Mouse (Mus musculus): ENCODE results near the gene Slc24a3. TPM values are rescaled to one million over a fixed set of nuclear protein-coding genes. Genes with fewer than 3 reads are reported as not detected.

Gene Slc24a3
- total RNA-seq, 2 experiments from 2014 or later: 0.33 to 1.8 TPM

- no peak for ATAC-seq (replicated peaks; ENCODE audit: low FRiP score, low TSS enrichment, poor library complexity, severe bottlenecking)
Measured at GRCm38 (mm10) chr2:145196043-145196442, 28.5 kb downstream of the Slc24a3 start.

- ATAC-seq (replicated peaks; ENCODE audit: low FRiP score, low TSS enrichment, poor library complexity, severe bottlenecking): no peak
Measured at GRCm38 (mm10) chr2:145196501-145197042, 29.0 kb downstream of the Slc24a3 start.

GRCm38 (mm10) chr2:145197076-145197475 lies 29.5 kb downstream of the Slc24a3 start:
- ATAC-seq (replicated peaks; ENCODE audit: low FRiP score, low TSS enrichment, poor library complexity, severe bottlenecking): no peak

GRCm38 (mm10) chr2:145213587-145213986 lies 46.0 kb downstream of the Slc24a3 start:
- no peak for ATAC-seq (replicated peaks; ENCODE audit: low FRiP score, low TSS enrichment, poor library complexity, severe bottlenecking)

GRCm38 (mm10) chr2:145214086-145214831 lies 46.7 kb downstream of the Slc24a3 start:
- ATAC-seq (replicated peaks; ENCODE audit: low FRiP score, low TSS enrichment, poor library complexity, severe bottlenecking): no peak

GRCm38 (mm10) chr2:145216580-145216979 lies 49.0 kb downstream of the Slc24a3 start:
- ATAC-seq (replicated peaks; ENCODE audit: low FRiP score, low TSS enrichment, poor library complexity, severe bottlenecking): no peak

- no peak for ATAC-seq (replicated peaks; ENCODE audit: low FRiP score, low TSS enrichment, poor library complexity, severe bottlenecking)
Measured at GRCm38 (mm10) chr2:145217422-145217821, 49.9 kb downstream of the Slc24a3 start.

GRCm38 (mm10) chr2:145219246-145219645 lies 51.7 kb downstream of the Slc24a3 start:
- ATAC-seq (replicated peaks; ENCODE audit: low FRiP score, low TSS enrichment, poor library complexity, severe bottlenecking): no peak

GRCm38 (mm10) chr2:145223646-145224045 lies 56.1 kb downstream of the Slc24a3 start:
- no peak for ATAC-seq (replicated peaks; ENCODE audit: low FRiP score, low TSS enrichment, poor library complexity, severe bottlenecking)

GRCm38 (mm10) chr2:145225640-145226039 lies 58.1 kb downstream of the Slc24a3 start:
- 0 out of 2 replicates have a peak, but pooled peaks have one; percentile 51 for ATAC-seq (replicated peaks; ENCODE audit: low FRiP score, low TSS enrichment, poor library complexity, severe bottlenecking)

- ATAC-seq (replicated peaks; ENCODE audit: low FRiP score, low TSS enrichment, poor library complexity, severe bottlenecking): peak; percentile 64
Measured at GRCm38 (mm10) chr2:145226100-145226499, 58.5 kb downstream of the Slc24a3 start.

GRCm38 (mm10) chr2:145227351-145227750 lies 59.8 kb downstream of the Slc24a3 start:
- no peak for ATAC-seq (replicated peaks; ENCODE audit: low FRiP score, low TSS enrichment, poor library complexity, severe bottlenecking)

GRCm38 (mm10) chr2:145232764-145233484 lies 65.4 kb downstream of the Slc24a3 start:
- ATAC-seq (replicated peaks; ENCODE audit: low FRiP score, low TSS enrichment, poor library complexity, severe bottlenecking): no peak

- ATAC-seq (replicated peaks; ENCODE audit: low FRiP score, low TSS enrichment, poor library complexity, severe bottlenecking): peak; percentile 86
Measured at GRCm38 (mm10) chr2:145233547-145234398, 66.2 kb downstream of the Slc24a3 start.

GRCm38 (mm10) chr2:145246384-145246783 lies 78.8 kb downstream of the Slc24a3 start:
- peak; percentile 83 for ATAC-seq (replicated peaks; ENCODE audit: low FRiP score, low TSS enrichment, poor library complexity, severe bottlenecking)

GRCm38 (mm10) chr2:145248185-145248584 lies 80.6 kb downstream of the Slc24a3 start:
- no peak for ATAC-seq (replicated peaks; ENCODE audit: low FRiP score, low TSS enrichment, poor library complexity, severe bottlenecking)

GRCm38 (mm10) chr2:145257332-145257731 lies 89.8 kb downstream of the Slc24a3 start:
- no peak for ATAC-seq (replicated peaks; ENCODE audit: low FRiP score, low TSS enrichment, poor library complexity, severe bottlenecking)

- no peak for ATAC-seq (replicated peaks; ENCODE audit: low FRiP score, low TSS enrichment, poor library complexity, severe bottlenecking)
Measured at GRCm38 (mm10) chr2:145257855-145258254, 90.3 kb downstream of the Slc24a3 start.

- ATAC-seq (replicated peaks; ENCODE audit: low FRiP score, low TSS enrichment, poor library complexity, severe bottlenecking): no peak
Measured at GRCm38 (mm10) chr2:145260574-145260973, 93.0 kb downstream of the Slc24a3 start.

GRCm38 (mm10) chr2:145262153-145262552 lies 94.6 kb downstream of the Slc24a3 start:
- ATAC-seq (replicated peaks; ENCODE audit: low FRiP score, low TSS enrichment, poor library complexity, severe bottlenecking): no peak

Measured in megakaryocyte-erythroid progenitor cell, adult 5-6 weeks (primary cell).